Mouse (Mus musculus): ENCODE results near the gene Apbb2.

- TF ChIP-seq MYOG (IDR thresholded peaks at IDR 0.05; ENCODE audit: control insufficient read depth, extremely low read depth, insufficient read length) (no peak), CTCF (IDR thresholded peaks at IDR 0.05; ENCODE audit: control insufficient read depth, insufficient read depth, insufficient read length) (no peak)
These were observed 7.2 kb downstream of the Apbb2 start for GRCm38 (mm10) chr5:66611361-66611760.
